Mouse (Mus musculus): ENCODE measurements around the gene Mapk6. TPM values are rescaled to one million over a fixed set of nuclear protein-coding genes. Genes with fewer than 3 reads are reported as not detected.
"Not testable (repeated sequence)": the region's sequence is repeated elsewhere in the genome, so short reads cannot be mapped to it uniquely, and the experiment has no call there.

Mapk6 gene
- total RNA-seq, 2 experiments from 2014 or later: 24.8 to 29.1 TPM

DNA sequence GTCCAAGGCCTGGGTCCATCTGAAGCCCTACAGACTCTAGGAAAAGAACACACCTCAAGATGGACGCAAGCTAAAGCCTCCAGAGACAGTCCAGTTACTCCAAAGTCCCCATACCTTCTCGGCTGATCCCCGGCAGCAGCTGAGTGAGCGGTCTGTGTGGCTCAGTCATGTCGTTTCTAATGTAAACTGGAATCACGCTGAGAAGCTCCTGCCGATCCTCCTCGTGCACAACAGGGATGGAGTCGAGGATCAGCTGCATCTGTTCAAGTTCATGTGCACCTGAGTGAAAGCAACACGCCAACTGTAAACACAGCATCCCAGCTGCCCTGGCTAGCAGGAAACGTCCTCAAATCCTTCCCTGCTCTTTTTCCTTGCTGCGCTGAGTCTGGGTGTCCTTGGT lies 16.6 kb downstream of the Mapk6 start:
- no peak for DNase-seq
- intact Hi-C loops (cut with DNase I): no loop called here

DNA sequence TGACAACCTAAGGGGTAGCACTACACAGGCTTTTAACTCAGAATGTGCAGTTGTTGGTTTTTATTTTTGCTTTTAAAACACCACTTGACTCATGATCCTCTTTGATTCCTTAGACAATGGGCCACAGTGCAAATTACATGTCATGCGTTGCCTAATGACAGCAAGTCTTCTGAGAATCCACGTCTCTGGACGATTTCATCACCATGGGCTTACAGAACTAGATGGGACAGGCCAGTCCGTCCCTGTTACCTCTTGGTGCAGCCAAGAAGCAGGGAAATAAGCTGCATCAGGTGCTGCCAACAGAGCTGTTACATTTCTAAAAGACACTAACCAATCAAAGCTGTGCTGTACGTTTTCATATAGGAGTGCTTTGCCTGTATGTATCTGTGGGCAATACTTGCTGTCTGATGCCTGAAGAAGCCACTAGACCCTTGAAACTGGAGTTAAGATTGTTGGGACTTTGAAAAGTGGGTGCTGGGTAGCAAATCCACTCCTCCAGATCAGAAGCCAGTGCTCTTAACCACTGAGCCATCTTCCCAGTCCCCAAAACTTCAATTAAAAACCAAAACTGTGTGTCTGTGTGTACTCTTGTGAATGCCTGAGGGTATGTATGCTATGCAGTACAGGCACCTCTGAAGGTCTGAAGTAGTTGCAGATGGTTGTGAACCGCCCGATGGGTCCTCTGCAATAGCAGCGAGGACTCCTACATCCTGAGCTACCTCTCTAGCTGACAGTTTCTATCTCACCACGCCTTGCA lies 24.4 kb downstream of the Mapk6 start:
- intact Hi-C loops (cut with DNase I): no loop called here
- no peak for DNase-seq

DNA sequence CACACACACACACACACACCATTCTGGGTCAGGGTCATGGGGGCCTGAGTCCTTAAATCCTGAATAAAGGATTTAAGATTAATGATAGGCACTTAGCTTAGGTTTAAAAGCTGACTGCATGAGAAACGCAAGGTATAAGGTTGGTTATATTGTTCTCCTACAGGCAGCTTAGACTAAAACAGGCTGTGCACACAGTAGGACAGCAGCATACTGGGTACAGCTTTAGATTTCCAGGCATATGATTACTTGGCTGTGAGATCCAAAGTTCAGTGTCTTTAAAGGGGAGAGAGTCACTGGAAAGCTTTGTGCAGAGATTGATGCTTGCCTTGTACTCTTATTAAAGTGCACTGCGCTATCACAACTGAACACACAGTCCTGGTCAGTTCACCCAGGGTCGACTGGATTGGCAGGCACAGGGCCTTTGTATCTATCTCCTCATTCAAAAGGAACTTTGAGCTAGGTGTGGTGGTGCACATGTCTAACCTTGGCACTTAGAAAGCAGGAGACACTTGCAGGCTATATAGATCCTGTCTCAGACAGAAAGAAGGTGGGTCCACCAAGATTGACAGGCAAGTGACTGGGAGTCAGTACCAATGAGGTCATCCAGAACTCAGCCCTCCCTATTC lies 25.4 kb downstream of the Mapk6 start:
- DNase-seq: no peak
- intact Hi-C loops (cut with DNase I): no loop called here

DNA sequence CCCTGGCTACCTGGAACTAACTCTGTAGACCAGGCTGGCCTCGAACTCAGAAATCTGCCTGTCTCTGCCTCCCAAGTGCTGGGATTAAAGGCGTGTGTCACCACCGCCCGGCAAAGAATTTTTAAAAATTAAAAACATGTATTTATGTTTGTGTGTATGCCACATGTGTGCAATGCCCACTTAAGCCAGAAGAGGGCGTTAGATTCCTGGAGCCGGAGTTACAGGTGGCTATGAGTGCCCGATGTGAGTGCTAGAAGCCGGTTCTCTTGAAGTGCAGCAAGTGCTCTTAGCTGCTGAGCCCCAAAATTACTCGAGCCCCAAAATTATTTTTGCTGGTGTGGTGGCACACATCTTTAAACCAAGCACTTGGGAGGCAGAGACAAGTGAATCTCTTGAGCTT lies 26.0 kb downstream of the Mapk6 start:
- DNase-seq: no peak
- intact Hi-C loops (cut with DNase I): no loop called here

DNA sequence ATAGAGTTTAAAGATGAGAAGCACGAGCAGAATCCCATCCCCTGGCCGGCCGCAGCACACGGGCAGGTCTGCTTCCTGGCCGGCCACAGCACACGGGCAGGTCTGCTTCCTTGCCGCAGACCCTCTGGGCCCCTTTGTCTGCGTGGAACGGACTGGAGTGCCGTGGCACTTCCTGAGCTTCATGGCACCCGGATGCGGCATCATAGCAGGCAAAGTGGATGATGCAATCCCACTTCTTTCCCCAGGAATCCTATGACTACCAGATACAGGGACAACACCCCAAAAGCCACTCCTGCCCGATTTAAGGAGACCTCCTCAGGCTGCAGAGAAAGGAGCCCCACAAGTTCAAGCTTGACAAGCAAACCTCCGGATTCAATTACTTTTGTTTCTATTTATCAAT lies 27.0 kb downstream of the Mapk6 start:
- no peak for DNase-seq
- intact Hi-C loops (cut with DNase I): no loop called here

DNA sequence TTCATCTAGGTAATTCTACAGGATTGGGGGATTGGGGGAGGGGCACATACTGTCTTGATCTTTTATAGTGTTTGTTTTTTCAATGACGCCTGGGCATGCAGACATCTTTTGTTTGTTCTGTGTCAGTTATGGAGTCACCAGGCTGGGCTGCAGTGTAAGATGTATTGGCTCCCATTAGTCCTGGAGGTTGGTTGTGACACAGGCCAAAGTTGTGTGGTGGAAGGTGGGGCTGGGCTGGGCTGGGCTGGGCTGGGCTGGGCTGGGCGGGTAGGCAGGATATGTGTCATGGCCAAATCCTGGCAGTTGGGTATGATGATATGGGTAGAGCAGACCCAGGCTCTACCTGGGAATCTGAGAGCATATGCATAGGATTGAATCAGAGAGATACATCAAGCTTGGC lies 31.0 kb downstream of the Mapk6 start:
- intact Hi-C loops (cut with DNase I): no loop called here
- DNase-seq: no peak

DNA sequence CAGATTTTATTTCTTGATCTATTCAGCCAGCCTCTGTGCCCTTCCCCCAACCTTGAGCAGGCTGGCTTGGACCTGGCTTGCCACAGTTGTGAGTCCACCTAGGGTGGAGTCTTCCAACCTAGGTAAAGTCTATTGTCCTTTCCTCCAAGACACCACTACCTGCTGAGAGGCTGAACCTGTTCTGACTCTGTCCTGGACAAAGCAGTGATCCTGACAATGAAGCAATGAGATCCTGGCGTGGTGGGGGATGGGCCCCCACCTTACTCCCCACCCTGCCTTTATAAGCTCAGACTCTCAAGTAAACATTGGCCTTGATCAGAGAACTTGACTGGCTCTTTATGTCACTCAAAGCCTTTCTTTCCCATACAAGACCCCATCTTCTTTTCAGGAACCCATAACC lies 33.4 kb downstream of the Mapk6 start:
- DNase-seq: no peak
- intact Hi-C loops (cut with DNase I): no loop called here

DNA sequence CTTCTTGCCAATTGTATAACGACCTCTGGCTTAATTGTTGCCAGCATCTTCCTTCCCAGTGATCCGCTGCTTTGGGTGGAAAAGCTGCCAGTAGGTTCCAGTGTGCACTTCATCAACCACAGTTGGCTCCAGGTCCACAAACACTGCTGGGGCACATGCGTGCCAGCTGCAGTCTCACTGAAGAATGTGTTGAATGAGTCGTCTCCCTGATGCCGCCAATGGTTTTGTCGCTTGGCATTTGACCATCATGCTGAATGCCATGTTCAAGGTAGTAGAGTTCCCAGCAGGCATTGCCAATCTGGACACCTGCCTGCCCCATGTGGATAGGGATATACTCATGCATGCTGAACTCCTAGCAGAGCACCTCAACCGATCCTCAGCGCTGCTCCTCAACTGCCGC lies 34.2 kb downstream of the Mapk6 start:
- no peak for DNase-seq
- intact Hi-C loops (cut with DNase I): no loop called here

DNA sequence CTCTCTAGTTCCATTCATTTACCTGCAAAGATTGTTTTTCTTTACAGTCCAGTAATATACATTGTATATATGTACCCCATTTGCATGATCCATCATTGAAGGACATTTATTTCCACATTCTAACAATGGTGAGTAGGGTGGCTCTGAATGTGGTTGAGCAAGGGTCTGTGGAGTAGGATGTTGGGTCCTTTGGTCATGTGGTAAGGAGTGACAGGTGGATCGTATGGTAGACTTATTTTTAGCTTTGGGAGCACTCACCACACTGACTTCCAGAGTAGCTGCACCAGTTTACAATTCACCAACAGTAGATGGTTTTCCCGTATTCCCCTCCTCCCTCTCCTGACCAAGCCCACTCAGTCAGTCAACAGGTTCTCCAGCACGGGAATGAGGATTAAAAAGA lies 41.0 kb downstream of the Mapk6 start:
- DNase-seq: no peak
- intact Hi-C loops (cut with DNase I): no loop called here

DNA sequence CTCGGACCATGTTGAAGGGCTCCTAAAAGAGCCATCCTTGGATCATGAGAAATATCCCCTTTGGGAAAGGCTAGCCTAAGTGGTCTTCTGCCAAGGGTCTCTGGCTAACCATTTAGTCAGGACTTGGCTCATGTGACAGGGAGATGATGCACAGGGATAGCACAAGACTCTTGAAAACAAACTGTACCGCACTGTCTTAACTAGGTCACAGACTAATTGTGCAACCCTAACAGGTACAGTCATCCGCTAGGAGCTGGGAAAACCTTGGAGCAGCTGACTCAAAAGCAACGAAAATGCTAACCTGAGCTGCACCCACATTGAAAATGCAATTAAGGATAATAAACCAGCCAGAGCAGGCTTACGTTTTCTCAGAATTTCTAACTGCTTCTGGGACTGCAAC lies 43.6 kb downstream of the Mapk6 start:
- no peak for DNase-seq
- intact Hi-C loops (cut with DNase I): no loop called here

DNA sequence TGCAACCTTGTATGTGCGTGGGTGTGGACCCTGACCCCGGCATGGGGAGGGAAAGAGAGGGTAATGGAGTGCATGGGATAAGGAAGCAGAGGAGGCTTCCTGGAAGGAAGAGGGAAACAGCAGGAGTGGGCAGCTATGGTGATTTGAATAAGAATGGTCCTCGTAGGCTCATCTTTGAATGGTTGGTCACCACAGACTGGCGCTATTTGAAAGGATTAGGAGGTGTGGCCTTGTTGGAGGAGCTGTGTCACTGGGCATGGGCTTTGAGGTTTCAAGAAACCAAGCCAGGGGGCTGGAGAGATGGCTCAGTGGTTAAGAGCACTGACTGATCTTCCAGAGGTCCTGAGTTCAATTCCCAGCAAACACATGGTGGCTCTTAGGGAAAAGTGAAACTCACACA lies 44.6 kb downstream of the Mapk6 start:
- DNase-seq: no peak
- intact Hi-C loops (cut with DNase I): no loop called here

DNA sequence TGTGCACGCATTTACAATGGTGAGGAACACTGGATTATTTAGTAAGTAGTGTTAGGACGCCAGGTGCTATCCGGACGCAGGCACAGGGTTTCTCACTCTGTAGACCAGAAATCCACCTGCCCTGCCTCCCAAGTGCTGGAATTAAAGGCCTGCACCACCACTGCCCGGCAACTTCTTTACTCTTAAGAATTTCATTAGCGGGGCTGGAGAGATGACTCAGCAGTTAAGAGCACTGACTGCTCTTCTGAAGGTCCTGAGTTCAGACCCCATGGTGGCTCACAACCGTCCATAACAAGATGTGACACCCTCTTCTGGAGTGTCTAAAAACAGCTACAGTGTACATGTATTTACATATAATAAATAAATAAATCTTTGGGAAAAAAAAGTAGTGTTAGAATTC lies 46.1 kb downstream of the Mapk6 start:
- intact Hi-C loops (cut with DNase I): loop anchor here (2.0 to 5.0 kb wide), 2 partner anchors 154 to 219 kb away; no protein-coding TSS in a partner anchor
- DNase-seq: not testable (repeated sequence)

DNA sequence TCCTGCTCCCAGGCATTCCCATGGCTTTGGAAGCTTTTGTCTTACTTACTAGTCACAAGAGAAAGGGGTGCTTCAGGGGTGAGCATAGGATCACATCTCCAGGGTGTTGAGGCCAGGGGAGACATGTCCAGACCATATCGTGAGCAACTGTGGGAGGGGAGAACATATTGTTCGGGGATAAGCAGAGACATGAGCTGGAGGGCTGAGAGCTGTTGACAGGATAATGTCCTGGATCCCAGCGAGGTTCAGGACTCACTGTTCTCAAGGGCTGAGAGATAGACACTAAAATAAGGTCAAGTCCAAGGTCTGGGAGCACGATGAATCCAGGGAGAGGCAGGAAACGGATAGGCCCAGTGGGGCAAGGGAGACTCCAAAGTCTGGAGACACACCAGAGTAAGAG lies 46.8 kb downstream of the Mapk6 start:
- intact Hi-C loops (cut with DNase I): loop anchor here (2.0 to 5.0 kb wide), 2 partner anchors 154 to 220 kb away; no protein-coding TSS in a partner anchor
- peak in 1 of 2 experiments; percentile 7 for DNase-seq

DNA sequence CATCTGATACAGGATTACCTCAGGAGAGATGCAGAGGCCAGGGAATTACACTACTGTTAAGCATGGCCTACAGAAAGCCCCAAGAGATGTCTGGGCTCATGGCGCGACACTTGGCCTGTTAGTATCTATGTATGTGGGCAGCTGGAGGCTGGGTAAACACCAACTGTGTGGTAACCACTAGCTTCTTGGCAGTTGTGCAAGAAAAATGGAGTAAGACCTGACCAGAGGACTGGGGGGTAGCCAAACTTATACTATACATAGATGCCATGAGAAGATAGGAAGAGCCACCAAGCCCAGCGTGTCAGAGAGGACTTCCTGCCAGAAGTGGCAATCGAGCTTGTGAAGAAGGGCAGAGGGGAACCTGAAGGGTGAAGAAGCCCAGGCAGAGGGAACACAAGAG lies 47.6 kb downstream of the Mapk6 start:
- intact Hi-C loops (cut with DNase I): loop anchor here (1.0 to 5.0 kb wide), 3 partner anchors 75 to 221 kb away; no protein-coding TSS in a partner anchor
- DNase-seq: no peak

DNA sequence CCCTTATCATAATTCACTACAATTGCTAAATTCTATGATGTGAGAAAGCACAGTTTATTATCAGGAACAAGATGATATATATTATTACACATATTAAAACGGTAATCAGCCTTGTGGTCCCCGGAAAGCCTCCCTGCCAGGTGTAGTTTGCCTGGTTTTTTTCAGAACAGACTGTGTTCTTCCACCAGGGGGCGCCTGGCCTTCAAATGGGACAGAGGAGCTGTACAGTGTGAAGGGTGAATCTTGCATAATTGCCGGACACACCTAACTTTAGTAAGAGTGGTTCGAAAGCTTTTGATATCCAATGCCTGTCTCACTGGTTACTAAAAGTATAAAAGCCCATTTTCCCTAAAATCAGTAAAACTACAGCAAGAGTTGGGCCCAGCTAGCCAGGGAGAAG lies 48.1 kb downstream of the Mapk6 start:
- intact Hi-C loops (cut with DNase I): loop anchor here (1.0 to 5.0 kb wide), 4 partner anchors 76 to 221 kb away; no protein-coding TSS in a partner anchor
- DNase-seq: peak; percentile 77 to 86

DNA sequence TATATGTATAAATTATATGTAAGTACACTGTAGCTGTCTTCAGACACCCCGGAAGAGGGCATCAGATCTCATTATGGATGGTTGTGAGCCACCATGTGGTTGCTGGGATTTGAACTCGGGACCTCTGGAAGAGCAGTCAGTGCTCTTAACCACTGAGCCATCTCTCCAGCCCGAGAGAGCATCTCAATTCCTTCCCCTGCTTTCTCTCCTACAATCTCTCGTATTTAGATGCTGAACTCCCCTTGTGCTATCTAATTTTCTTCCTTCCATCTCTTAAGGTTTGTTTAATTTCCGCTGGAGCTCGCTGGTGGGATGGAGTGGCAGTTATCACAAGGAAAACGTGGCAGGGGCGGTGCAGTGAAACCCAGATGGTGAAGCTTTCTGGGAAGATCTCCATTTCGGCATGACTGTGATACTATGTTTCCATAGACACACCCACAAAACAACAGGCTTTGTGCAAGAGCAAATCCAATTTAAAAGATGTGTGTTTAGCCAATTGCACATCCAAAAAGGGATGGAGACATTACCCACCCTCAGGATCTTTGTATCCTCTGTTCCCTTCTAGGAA lies 52.6 kb downstream of the Mapk6 start:
- intact Hi-C loops (cut with DNase I): no loop called here
- DNase-seq: no peak

DNA sequence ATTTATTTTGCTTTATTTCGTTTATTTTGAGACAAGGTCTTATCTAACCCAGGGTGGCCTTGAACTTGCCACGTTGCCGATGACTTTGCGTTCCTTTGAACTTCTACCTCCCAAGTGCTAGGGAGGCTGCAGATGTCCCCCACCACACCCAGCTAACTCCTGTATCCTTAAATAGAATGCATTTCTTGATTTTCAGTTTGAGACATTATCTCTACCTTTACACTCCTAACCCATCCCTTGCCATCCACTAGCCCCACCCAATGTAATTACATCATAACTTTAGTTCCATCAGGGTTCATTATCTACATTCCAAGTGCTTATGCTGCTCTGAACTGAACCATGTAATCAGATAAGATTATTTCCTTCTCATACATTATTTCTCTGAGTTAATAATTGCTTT lies 54.0 kb downstream of the Mapk6 start:
- DNase-seq: no peak
- intact Hi-C loops (cut with DNase I): no loop called here

DNA sequence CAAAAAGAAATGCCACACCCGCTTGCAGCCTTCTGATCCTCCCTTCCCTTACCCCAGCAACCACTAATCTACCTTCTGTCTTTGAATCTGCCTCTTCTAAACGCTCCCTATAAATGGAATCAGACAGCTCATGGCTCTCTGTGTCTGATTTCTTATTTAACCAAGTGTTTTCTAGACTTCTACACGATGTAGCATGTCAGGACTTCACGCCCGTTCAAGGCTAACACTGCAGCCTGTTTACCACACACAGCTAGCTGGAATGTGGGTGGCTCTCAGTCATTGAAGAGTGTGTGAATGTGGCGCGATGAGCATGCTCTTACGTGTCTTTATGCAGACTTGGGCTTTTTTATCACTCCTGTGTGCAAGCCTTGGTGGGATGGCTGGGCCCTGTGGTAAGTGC lies 56.7 kb downstream of the Mapk6 start:
- no peak for DNase-seq
- intact Hi-C loops (cut with DNase I): no loop called here

DNA sequence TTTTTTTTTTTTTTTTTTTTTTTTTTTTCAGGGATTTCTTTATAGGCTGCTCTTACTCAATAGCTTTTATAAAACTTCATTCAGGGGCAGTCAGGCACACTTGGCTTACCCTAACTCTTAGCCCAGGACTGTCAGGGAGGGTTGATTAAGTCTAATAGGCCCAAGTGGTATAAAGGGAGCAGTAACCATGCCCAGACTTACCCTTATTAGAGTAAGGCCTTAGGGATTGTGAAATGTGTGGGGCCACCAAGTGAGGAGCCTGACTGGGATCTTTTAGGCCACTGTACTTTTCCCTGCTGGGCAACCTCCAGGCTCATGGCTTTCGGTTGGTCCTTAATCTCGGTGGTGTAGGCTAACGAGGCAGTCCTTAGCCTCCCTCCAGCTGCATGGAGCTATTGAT lies 61.2 kb downstream of the Mapk6 start:
- intact Hi-C loops (cut with DNase I): no loop called here
- no peak for DNase-seq

DNA sequence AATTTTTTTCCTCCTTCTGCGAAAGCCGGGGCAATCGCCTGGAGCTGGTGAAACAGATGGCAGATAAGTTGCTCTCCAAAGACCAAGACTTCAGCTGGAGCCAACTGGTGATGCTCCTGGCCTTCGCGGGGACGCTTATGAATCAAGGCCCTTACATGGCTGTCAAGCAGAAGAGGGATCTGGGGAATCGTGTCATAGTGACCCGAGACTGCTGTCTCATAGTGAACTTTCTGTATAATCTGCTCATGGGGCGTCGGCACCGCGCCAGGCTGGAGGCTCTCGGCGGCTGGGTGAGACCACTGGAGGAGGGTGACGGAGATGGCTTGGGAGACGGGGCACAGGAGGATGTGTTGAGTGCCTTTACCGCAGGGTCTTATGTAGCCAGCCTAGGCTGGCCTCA lies 61.7 kb downstream of the Mapk6 start:
- no peak for DNase-seq
- intact Hi-C loops (cut with DNase I): no loop called here

DNA sequence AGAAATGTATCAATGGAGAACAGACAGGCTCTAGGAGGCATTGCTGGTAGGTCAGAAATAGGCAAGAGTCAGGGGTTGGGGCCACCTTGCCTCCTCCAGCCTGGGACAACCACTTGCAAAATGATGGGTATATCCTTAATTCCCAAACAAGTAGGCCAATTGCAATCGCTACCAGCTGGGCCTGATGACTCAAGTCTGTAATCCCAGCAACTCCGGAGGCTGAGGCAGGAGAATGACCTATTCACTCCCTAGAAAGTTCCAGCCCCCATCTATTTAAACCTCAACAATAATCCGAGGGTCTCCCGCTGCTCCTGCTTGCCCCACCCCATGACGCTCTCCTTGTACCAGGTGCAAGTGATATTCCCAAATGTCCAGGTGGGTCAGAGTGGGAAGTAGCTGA lies 62.3 kb downstream of the Mapk6 start, which contains the start of gene Bcl2l10:
TSS of gene Bcl2l10 (plus strand) at position 301 of the 400 bp plus-strand sequence.
- no peak for DNase-seq
- intact Hi-C loops (cut with DNase I): no loop called here

DNA sequence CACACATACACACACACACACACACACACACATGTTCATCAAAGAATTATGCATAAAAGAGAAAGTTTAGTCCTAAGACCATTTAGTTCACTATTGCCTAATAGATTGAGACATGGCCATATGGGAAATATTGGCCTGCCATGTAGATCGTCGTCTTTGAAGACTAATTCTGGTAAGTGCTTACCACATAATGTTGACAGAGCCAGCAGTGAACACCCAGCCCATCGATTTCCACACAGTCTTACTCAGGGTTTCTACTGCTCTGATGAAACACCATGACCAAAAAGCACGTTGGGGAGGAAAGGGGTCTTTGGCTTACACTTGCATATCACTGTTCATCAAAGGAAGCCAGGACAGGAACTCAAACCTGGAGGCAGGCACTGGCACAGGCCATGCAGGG lies 67.4 kb downstream of the Mapk6 start:
- DNase-seq: no peak
- intact Hi-C loops (cut with DNase I): no loop called here
